Mouse (Mus musculus) ES-Bruce4 (cell line): ENCODE data around the gene Slc22a19.

ENCODE experiments used
- CTCF ChIP-seq: IDR thresholded peaks from one replicate; pipeline ENCODE4 v1.8.1; 2011; ENCODE audit warnings: low read depth, low read length
- EP300 ChIP-seq: IDR thresholded peaks from 2 replicates; pipeline ENCODE4 v1.6.1; 2011; ENCODE audit warnings: low read depth, low read length; ENCODE audit not compliant: insufficient read depth
- POLR2A ChIP-seq: IDR thresholded peaks from one replicate; pipeline ENCODE4 v1.8.1; 2011; ENCODE audit warnings: low read length; ENCODE audit not compliant: insufficient read depth

- TF ChIP-seq POLR2A, result no peak
- TF ChIP-seq CTCF, result no peak
- no peak for TF ChIP-seq EP300
These were observed 19.9 kb downstream of the Slc22a19 start for GRCm38 (mm10) chr19:7691259-7691658.
